Mouse (Mus musculus): ENCODE measurements around the gene Myo1e.

Myo1e gene

GRCm38 (mm10) chr9:70439959-70440358, 232.8 kb downstream of the Myo1e start:
- DNase-seq, result peak; percentile 45

DNA sequence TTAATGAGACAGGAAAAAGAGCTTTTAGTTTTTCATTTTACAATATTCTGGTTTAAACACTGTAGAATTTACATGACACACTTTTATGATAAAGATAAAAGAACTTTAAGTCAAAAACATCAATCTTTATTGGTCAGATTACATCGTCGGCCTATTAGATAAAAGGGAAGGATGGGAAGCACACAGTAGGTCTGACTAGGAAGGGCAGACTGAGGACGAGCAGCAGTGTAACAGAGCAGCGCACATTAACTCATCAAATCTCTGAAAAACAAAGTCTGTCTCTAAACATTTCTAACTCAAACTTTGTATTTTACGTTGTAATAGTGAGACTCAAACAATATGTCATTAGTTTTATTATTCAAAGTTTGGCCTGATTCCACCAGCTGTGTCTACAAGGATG, 241.9 kb downstream of the Myo1e start:
- no peak for DNase-seq

Data from kidney, adult 9 months (tissue).